In genomic region chr5:64403077-64403981, GRCm38 (mm10) we compare ENCODE assay signal across 22 mouse cellular contexts.
DNase-seq lines count a peak whose midpoint lies in the region; ATAC-seq and TF ChIP-seq lines count a peak whose summit lies in the region.
"Had no signal": no experiment of that assay in that cellular context is flagged by ENCODE, and none has a peak within 500 bp of the region (broad histone marks: within the 10 kb centered on the region; RNA-seq: fewer than 3 reads in every experiment).

No protein-coding gene starts in this region.

- H3K4me1 ChIP-seq in liver, embryonic 12.5 days: peaks cover 6% of the 10 kb centered on the region
- no peaks in the 10 kb centered on the region for H3K4me1 ChIP-seq in MEL (ENCODE audit: control insufficient read depth in 1 of 2, insufficient read depth in 2 of 2, low read length in 2 of 2)
- H3K4me1 ChIP-seq in intestine, embryonic 14.5 days (replicated peaks; ENCODE audit: control insufficient read depth, insufficient read depth, low read length): no peaks in the 10 kb centered on the region
- peaks cover 14% of the 10 kb centered on the region; the same call in 1 of the 2 replicates for H3K4me1 ChIP-seq in small intestine, adult 2 months (ENCODE audit: control insufficient read depth, insufficient read depth, insufficient read length, low read length)
- H3K4me1 ChIP-seq: embryonic facial prominence, embryonic 15.5 days; forebrain, embryonic 10.5 days; hindbrain, embryonic 13.5 days had no signal

- TF ChIP-seq EP300 in MEL (IDR thresholded peaks at IDR 0.05; ENCODE audit: low read depth in 1 of 2, low read length in 2 of 2): no peak

- no peaks in the 10 kb centered on the region for H3K79me2 ChIP-seq in MEL (ENCODE audit: control insufficient read depth, insufficient read depth, low read length, poor library complexity)

- ATAC-seq in liver, embryonic 12.5 days: 0 out of 2 replicates have a peak, but pooled peaks have one; percentile 37
- peak; percentile 68 for ATAC-seq in intestine, embryonic 14.5 days (replicated peaks; ENCODE audit: low FRiP score, low TSS enrichment, low read depth)
- ATAC-seq: forebrain, embryonic 14.5 days; hindbrain, postnatal 0 days had no signal

- no peak for TF ChIP-seq CTCF in MEL (IDR thresholded peaks at IDR 0.05 in 2 of 3, conservative IDR thresholded peaks at IDR 0.05 in 1 of 3; ENCODE audit: control insufficient read depth in 1 of 3, insufficient read depth in 1 of 3, low read depth in 2 of 3, low read length in 3 of 3, poor library complexity in 1 of 3, severe bottlenecking in 1 of 3)
- no peak for TF ChIP-seq CTCF in small intestine, adult 2 months (IDR thresholded peaks at IDR 0.05; ENCODE audit: extremely low read depth, insufficient read length, insufficient replicate concordance, low read depth, low read length)

- TF ChIP-seq POLR2A in MEL (IDR thresholded peaks at IDR 0.05; ENCODE audit: control insufficient read depth in 1 of 2, insufficient read depth in 1 of 2, low read depth in 1 of 2, low read length in 2 of 2, poor library complexity in 1 of 2): peak in 1 of 2 experiments; percentile 59; a peak in 2 of 4 replicates
- TF ChIP-seq POLR2A in small intestine, adult 2 months (IDR thresholded peaks at IDR 0.05; ENCODE audit: low read depth, low read length): no peak

- H3K27me3 ChIP-seq in liver, embryonic 12.5 days (replicated peaks): no peaks in the 10 kb centered on the region
- H3K27me3 ChIP-seq in MEL (ENCODE audit: control insufficient read depth in 1 of 2, insufficient read depth in 2 of 2, low read length in 2 of 2): no peaks in the 10 kb centered on the region
- H3K27me3 ChIP-seq in intestine, embryonic 14.5 days (replicated peaks; ENCODE audit: control insufficient read depth, insufficient read depth, low read length): no peaks in the 10 kb centered on the region
- no peaks in the 10 kb centered on the region for H3K27me3 ChIP-seq in small intestine, adult 2 months (ENCODE audit: control insufficient read depth, insufficient read depth, low read length)
- H3K27me3 ChIP-seq: CH12.LX; embryonic facial prominence, embryonic 15.5 days; hindbrain, embryonic 13.5 days had no signal

- intact Hi-C loops in left cerebral cortex, postnatal 14 days (cut with DNase I): no loop called here

- no peak overlapping the region for H3K9ac ChIP-seq in liver, embryonic 12.5 days
- H3K9ac ChIP-seq in MEL (ENCODE audit: control insufficient read depth, low read depth, low read length, poor library complexity, severe bottlenecking): no peak overlapping the region
- no peak overlapping the region for H3K9ac ChIP-seq in intestine, embryonic 14.5 days (ENCODE audit: low read length)
- H3K9ac ChIP-seq: embryonic facial prominence, embryonic 15.5 days; hindbrain, embryonic 13.5 days had no signal

- H3K4me3 ChIP-seq in liver, embryonic 12.5 days: no peak overlapping the region
- no peak overlapping the region for H3K4me3 ChIP-seq in MEL (ENCODE audit: control insufficient read depth in 1 of 2, insufficient read depth in 1 of 2, low read depth in 2 of 2, low read length in 2 of 2)
- no peak overlapping the region for H3K4me3 ChIP-seq in intestine, embryonic 14.5 days (ENCODE audit: low read depth, low read length)
- H3K4me3 ChIP-seq in small intestine, adult 2 months (ENCODE audit: low read depth, low read length): no peak overlapping the region
- H3K4me3 ChIP-seq: embryonic facial prominence, embryonic 15.5 days; erythroblast, embryonic 14.5 days; forebrain, embryonic 10.5 days; gastrocnemius, adult 2 months; hindbrain, embryonic 13.5 days had no signal

- no peak overlapping the region for H3K4me2 ChIP-seq in liver, embryonic 12.5 days
- no peak overlapping the region for H3K4me2 ChIP-seq in intestine, embryonic 14.5 days (ENCODE audit: low read length)
- H3K4me2 ChIP-seq: embryonic facial prominence, embryonic 15.5 days; hindbrain, embryonic 13.5 days had no signal

- H3K9me3 ChIP-seq in liver, embryonic 12.5 days (replicated peaks): no peaks in the 10 kb centered on the region
- no peaks in the 10 kb centered on the region for H3K9me3 ChIP-seq in MEL (replicated peaks; ENCODE audit: insufficient read depth, low read length)
- H3K9me3 ChIP-seq in intestine, embryonic 14.5 days (ENCODE audit: control insufficient read depth, low read length): no peaks in the 10 kb centered on the region
- H3K9me3 ChIP-seq: embryonic facial prominence, embryonic 15.5 days had no signal

- no peaks in the 10 kb centered on the region for H3K36me3 ChIP-seq in liver, embryonic 12.5 days
- no peaks in the 10 kb centered on the region for H3K36me3 ChIP-seq in MEL (ENCODE audit: control insufficient read depth in 1 of 2, insufficient read depth in 2 of 2, low read length in 2 of 2)
- no peaks in the 10 kb centered on the region for H3K36me3 ChIP-seq in intestine, embryonic 14.5 days (ENCODE audit: control insufficient read depth, insufficient read depth, low read length)
- no peaks in the 10 kb centered on the region for H3K36me3 ChIP-seq in small intestine, adult 2 months (ENCODE audit: control insufficient read depth, insufficient read depth, low read length)
- H3K36me3 ChIP-seq: embryonic facial prominence, embryonic 15.5 days; forebrain, embryonic 10.5 days; hindbrain, embryonic 13.5 days had no signal

- H3K27ac ChIP-seq in liver, embryonic 12.5 days: no peak overlapping the region
- H3K27ac ChIP-seq in MEL (ENCODE audit: control insufficient read depth, low read depth, low read length): no peak overlapping the region
- no peak overlapping the region for H3K27ac ChIP-seq in intestine, embryonic 14.5 days (ENCODE audit: low read depth)
- peak overlapping the region; percentile 76 for H3K27ac ChIP-seq in small intestine, adult 2 months (ENCODE audit: insufficient read depth, low read depth, low read length)
- H3K27ac ChIP-seq: embryonic facial prominence, embryonic 15.5 days; forebrain, embryonic 10.5 days; gastrocnemius, adult 2 months; hindbrain, embryonic 13.5 days; hindbrain, postnatal 0 days had no signal

- no peak for TF ChIP-seq RAD21 in MEL (IDR thresholded peaks at IDR 0.05; ENCODE audit: low read depth, low read length)

- WGBS in liver, embryonic 12.5 days (ENCODE audit: insufficient replicate concordance): 65% methylated on average over 11 of the region's 11 CpGs
- WGBS in intestine, embryonic 14.5 days: 72% methylated on average over 11 of the region's 11 CpGs
- 33% methylated on average over 11 of the region's 11 CpGs for WGBS in small intestine, adult 2 months

- DNase-seq in liver (no peak), MEL (ENCODE audit: low read depth, low spot score) (peak; percentile 44)
- DNase-seq in intestine, embryonic 14.5 days (ENCODE audit: low spot score): no peak
- DNase-seq in layer of hippocampus, adult 18-20 months (ENCODE audit: low spot score in 2 of 2): no peak
- no peak for DNase-seq in spleen, postnatal 4 days (ENCODE audit: low spot score in 2 of 2)
- DNase-seq in left cerebral cortex, postnatal 14 days (ENCODE audit: low spot score in 2 of 2): no peak
- DNase-seq: adrenal gland, adult 2 months; adrenal gland, postnatal 25 days; cerebellum, adult 2 months; cerebellum, postnatal 10 days; embryo, embryonic 11 days; gastrocnemius, adult 2 months; heart, postnatal 10 days had no signal

TF ChIP-seq in MEL, 35 proteins besides CTCF, POLR2A, EP300 and RAD21:
- TF ChIP-seq ZMIZ1 (IDR thresholded peaks at IDR 0.05; ENCODE audit: low read depth, low read length): peak; percentile 69
- 0 out of 2 replicates have a peak, but pooled peaks have one; percentile 36 for TF ChIP-seq MAZ (IDR thresholded peaks at IDR 0.05; ENCODE audit: low read depth, low read length)
- peak; percentile 91 for TF ChIP-seq POLR2AphosphoS2 (IDR thresholded peaks at IDR 0.05; ENCODE audit: low read length)
- no peak for TF ChIP-seq TCF12 (IDR thresholded peaks at IDR 0.05; ENCODE audit: low read depth, low read length)
- peak; percentile 4; the same call in 1 of the 2 replicates for TF ChIP-seq SMC3 (IDR thresholded peaks at IDR 0.05; ENCODE audit: low read depth, low read length)
- peak; percentile 18; the same call in 1 of the 2 replicates for TF ChIP-seq CHD2 (IDR thresholded peaks at IDR 0.05; ENCODE audit: low read length)
- TF ChIP-seq RCOR1 (IDR thresholded peaks at IDR 0.05; ENCODE audit: low read depth, low read length): no peak
